Mouse (Mus musculus) brain, embryonic 14.5 days (tissue): ENCODE measurements around the gene Itgb6.

Experiments
- CTCF ChIP-seq: fragments of 200-500 bp; IDR thresholded peaks from 2 replicates; pipeline ENCODE4 v1.5.1; 2012; ENCODE audit warnings: inconsistent platforms, mild to moderate bottlenecking, moderate library complexity, borderline replicate concordance; ENCODE audit not compliant: insufficient read depth, insufficient read length; ENCODE audit errors: extremely low read depth
- POLR2A ChIP-seq: fragments of 200-500 bp; IDR thresholded peaks from 2 replicates; pipeline ENCODE4 v1.6.1; 2012; ENCODE audit warnings: mild to moderate bottlenecking, inconsistent platforms, borderline replicate concordance; ENCODE audit not compliant: poor library complexity, insufficient read depth, insufficient read length, severe bottlenecking; ENCODE audit errors: extremely low read depth

DNA sequence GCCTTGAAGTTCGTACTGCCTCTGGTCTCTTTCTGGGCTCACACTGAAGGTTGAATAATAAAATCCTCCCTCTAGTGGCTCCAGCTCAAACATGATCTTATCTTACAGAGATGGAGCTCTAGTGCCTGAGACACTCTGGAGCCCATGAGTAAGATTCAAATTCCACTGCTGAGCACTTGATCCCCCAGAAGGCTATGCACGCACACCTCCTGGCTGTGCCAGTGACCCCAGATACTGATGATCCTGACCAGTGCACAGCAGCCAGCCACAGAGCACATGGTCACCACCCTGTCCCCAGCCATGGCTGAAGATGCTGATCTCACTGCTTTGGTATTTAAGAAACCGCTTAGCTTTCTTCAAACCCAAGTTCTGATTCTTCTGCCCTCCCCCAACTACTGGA lies 25.1 kb upstream of the Itgb6 start:
- no peak for TF ChIP-seq POLR2A
- no peak for TF ChIP-seq CTCF
